ENCODE assay signal across 8 mouse cellular contexts in genomic region chr5:34955630-34956029, GRCm38 (mm10). TPM values are rescaled to one million over a fixed set of nuclear protein-coding genes. Genes with fewer than 3 reads are reported as not detected.
DNase-seq lines count a peak whose midpoint lies in the region; ATAC-seq and TF ChIP-seq lines count a peak whose summit lies in the region.

No protein-coding gene starts in this region.

- WGBS in kidney, embryonic 16.5 days = 45% methylated on average over 5 of the region's 5 CpGs
- WGBS in kidney, postnatal 0 days = 35% methylated on average over 5 of the region's 5 CpGs
- WGBS in forebrain, embryonic 11.5 days = 81% methylated on average over 5 of the region's 5 CpGs

- H3K9ac ChIP-seq in kidney, embryonic 16.5 days (replicated peaks; ENCODE audit: low read length) = no peak overlapping the region
- H3K9ac ChIP-seq in kidney, postnatal 0 days (ENCODE audit: low read depth, low read length) = no peak overlapping the region
- no peak overlapping the region for H3K9ac ChIP-seq in forebrain, embryonic 11.5 days (ENCODE audit: low read length)

- no peaks in the 10 kb centered on the region for H3K36me3 ChIP-seq in kidney, embryonic 16.5 days (ENCODE audit: insufficient read depth, low read length)
- H3K36me3 ChIP-seq in kidney, postnatal 0 days (ENCODE audit: insufficient read depth, low read length) = no peaks in the 10 kb centered on the region
- H3K36me3 ChIP-seq in forebrain, embryonic 11.5 days (ENCODE audit: control insufficient read depth, insufficient read depth, low read length) = no peaks in the 10 kb centered on the region; the same call in 1 of the 2 replicates

- no peaks in the 10 kb centered on the region for H3K27me3 ChIP-seq in kidney, embryonic 16.5 days (ENCODE audit: insufficient read depth, low read length)
- no peaks in the 10 kb centered on the region for H3K27me3 ChIP-seq in kidney, postnatal 0 days (ENCODE audit: insufficient read depth, low read length)
- no peaks in the 10 kb centered on the region for H3K27me3 ChIP-seq in forebrain, embryonic 11.5 days (ENCODE audit: control insufficient read depth, insufficient read depth, low read length)

- no peak overlapping the region for H3K27ac ChIP-seq in kidney, embryonic 16.5 days (ENCODE audit: low read length)
- H3K27ac ChIP-seq in kidney, postnatal 0 days = no peak overlapping the region
- H3K27ac ChIP-seq in forebrain, embryonic 11.5 days (ENCODE audit: low read depth, low read length) = no peak overlapping the region

- H3K9me3 ChIP-seq in kidney, embryonic 16.5 days (ENCODE audit: low read length) = peaks cover 7% of the 10 kb centered on the region; the same call in 1 of the 2 replicates
- no peaks in the 10 kb centered on the region for H3K9me3 ChIP-seq in kidney, postnatal 0 days (replicated peaks; ENCODE audit: low read length)
- peaks cover 4% of the 10 kb centered on the region; the same call in 1 of the 2 replicates for H3K9me3 ChIP-seq in forebrain, embryonic 11.5 days (ENCODE audit: control insufficient read depth, low read length)

- no peak for TF ChIP-seq CTCF in kidney, postnatal 0 days (IDR thresholded peaks at IDR 0.05; ENCODE audit: low read depth)

- H3K4me3 ChIP-seq in kidney, embryonic 16.5 days (ENCODE audit: low read length) = no peak overlapping the region
- no peak overlapping the region for H3K4me3 ChIP-seq in kidney, postnatal 0 days (replicated peaks; ENCODE audit: low read depth, low read length)
- no peak overlapping the region for H3K4me3 ChIP-seq in forebrain, embryonic 11.5 days (ENCODE audit: low read depth, low read length)

- no peak overlapping the region for H3K4me2 ChIP-seq in kidney, embryonic 16.5 days (replicated peaks; ENCODE audit: low read depth, low read length)
- no peak overlapping the region for H3K4me2 ChIP-seq in kidney, postnatal 0 days (ENCODE audit: low read length)
- H3K4me2 ChIP-seq in forebrain, embryonic 11.5 days (ENCODE audit: low read depth, low read length, severe bottlenecking) = no peak overlapping the region

- ATAC-seq in kidney, embryonic 16.5 days (ENCODE audit: low FRiP score, low TSS enrichment) = 0 out of 2 replicates have a peak, but pooled peaks have one; percentile 25
- no peak for ATAC-seq in kidney, postnatal 0 days (replicated peaks; ENCODE audit: low FRiP score, low read depth)
- ATAC-seq in forebrain, embryonic 11.5 days (replicated peaks; ENCODE audit: low FRiP score) = no peak

- peaks cover 23% of the 10 kb centered on the region for H3K4me1 ChIP-seq in kidney, embryonic 16.5 days (ENCODE audit: insufficient read depth, low read length)
- H3K4me1 ChIP-seq in kidney, postnatal 0 days (replicated peaks; ENCODE audit: insufficient read depth, low read length) = peaks cover 10% of the 10 kb centered on the region
- peaks cover 4% of the 10 kb centered on the region; the same call in 1 of the 2 replicates for H3K4me1 ChIP-seq in forebrain, embryonic 11.5 days (replicated peaks; ENCODE audit: control insufficient read depth, insufficient read depth, low read length)

- no peak for DNase-seq in kidney, adult 11 months
- peak; percentile 85 for DNase-seq in MEL-GATA-1-ER (ENCODE audit: extremely low read depth, low read depth)
- DNase-seq in adrenal gland, adult 2 months = peak; percentile 90
- peak; percentile 19 for DNase-seq in kidney, postnatal 0 days (ENCODE audit: low spot score)
- no peak for DNase-seq in urinary bladder, postnatal 10 days (ENCODE audit: low spot score)
- no peak for DNase-seq in forebrain, embryonic 11.5 days (ENCODE audit: low spot score)
- no peak for DNase-seq in thymus, adult 18-20 months

RNA-seq across cellular contexts. Expression of gene Rgs12, which starts 6.4 kb away (rescaled TPM):
- 32.4 and 34.7 TPM in 2 replicates for polyA plus RNA-seq in kidney, embryonic 16.5 days (2015; fragmentation: Nextera tagmentation; extraction: Ambion mirVana)
- total RNA-seq in adrenal gland, adult 2 months (2021) = 10 to 100 TPM; 15.0 to 25.8 TPM
- polyA plus RNA-seq in adrenal gland, adult 2 months (2012; rRNA removed) = 34.7 and 39.2 TPM in 2 replicates
- 17.5 and 19.2 TPM in 2 replicates for polyA plus RNA-seq in kidney, postnatal 0 days (2015; fragmentation: Nextera tagmentation; extraction: Ambion mirVana)
- polyA plus RNA-seq in forebrain, embryonic 11.5 days (2014; fragmentation: Nextera tagmentation; extraction: Ambion mirVana) = 54.4 and 55.9 TPM in 2 replicates

RNA-seq across cellular contexts. Expression of gene Msantd1, which starts 47.8 kb away (rescaled TPM):
- polyA plus RNA-seq in kidney, embryonic 16.5 days (2015; fragmentation: Nextera tagmentation; extraction: Ambion mirVana) = 0.27 and 0.95 TPM in 2 replicates
- total RNA-seq in adrenal gland, adult 2 months (2021) = 1 to 10 TPM in 1 of 2 experiments, under 1 TPM in 1; 0.45 to 2.6 TPM
- 3.6 and 4.0 TPM in 2 replicates for polyA plus RNA-seq in adrenal gland, adult 2 months (2012; rRNA removed)
- 0.25 and 0.64 TPM in 2 replicates for polyA plus RNA-seq in kidney, postnatal 0 days (2015; fragmentation: Nextera tagmentation; extraction: Ambion mirVana)
- polyA plus RNA-seq in forebrain, embryonic 11.5 days (2014; fragmentation: Nextera tagmentation; extraction: Ambion mirVana) = 2.5 and 2.8 TPM in 2 replicates

Comparison
In these comparisons a context has a peak if more than half of its experiments do, and no peak if none do; other contexts are left out.
1. DNase-seq: peak in MEL-GATA-1-ER (single experiment), adrenal gland, adult 2 months (single experiment) and kidney, postnatal 0 days (single experiment); none in kidney, adult 11 months (single experiment), urinary bladder, postnatal 10 days (single experiment), forebrain, embryonic 11.5 days (single experiment) and thymus, adult 18-20 months (0 of 2).